Mouse (Mus musculus) intestine, embryonic 14.5 days (tissue): Measurements from ENCODE around the gene Plppr1. TPM values are rescaled to one million over a fixed set of nuclear protein-coding genes. Genes with fewer than 3 reads are reported as not detected.
"Not testable (repeated sequence)": the region's sequence is repeated elsewhere in the genome, so short reads cannot be mapped to it uniquely, and the experiment has no call there.

ENCODE experiments used
- ATAC-seq: fragments of 200-750 bp; cut with Nextera tagmentation; replicated peaks from 2 replicates; pipeline ENCODE4 v1.8.0; 2017; ENCODE audit warnings: low read depth, moderate number of reproducible peaks, moderate TSS enrichment, moderate library complexity; ENCODE audit not compliant: low FRiP score, low TSS enrichment
- DNase-seq: peaks from one replicate; pipeline ENCODE4 v3.0.0-alpha.2; 2018; ENCODE audit warnings: low spot score
- H3K27ac ChIP-seq: fragments of 300-500 bp; sonication (generic); 2 replicates; pipeline ENCODE4 v1.5.1; 2014; ENCODE audit warnings: low read depth, mild to moderate bottlenecking, control low read depth
- H3K27me3 ChIP-seq: fragments of 300-500 bp; sonication (generic); replicated peaks from 2 replicates; pipeline ENCODE4 v1.6.1; 2014; ENCODE audit warnings: low read length, control low read depth; ENCODE audit not compliant: control insufficient read depth, insufficient read depth
- H3K36me3 ChIP-seq: fragments of 300-500 bp; sonication (generic); 2 replicates; pipeline ENCODE4 v1.6.1; 2014; ENCODE audit warnings: low read length, control low read depth; ENCODE audit not compliant: control insufficient read depth, insufficient read depth
- H3K4me1 ChIP-seq: fragments of 300-500 bp; sonication (generic); replicated peaks from 2 replicates; pipeline ENCODE4 v1.6.1; 2014; ENCODE audit warnings: low read length, control low read depth, mixed read lengths; ENCODE audit not compliant: control insufficient read depth, insufficient read depth
- H3K4me2 ChIP-seq: fragments of 300-500 bp; sonication (generic); 2 replicates; pipeline ENCODE4 v1.6.1; 2014; ENCODE audit warnings: low read length
- H3K4me3 ChIP-seq: fragments of 300-500 bp; sonication (generic); 2 replicates; pipeline ENCODE4 v1.5.1; 2014; ENCODE audit warnings: low read depth, low read length, control low read depth, mixed read lengths
- H3K9ac ChIP-seq: fragments of 300-500 bp; sonication (generic); 2 replicates; pipeline ENCODE4 v1.6.1; 2014; ENCODE audit warnings: mild to moderate bottlenecking, low read length
- H3K9me3 ChIP-seq: fragments of 300-500 bp; sonication (generic); 2 replicates; pipeline ENCODE4 v1.6.1; 2016; ENCODE audit warnings: low read length, control low read depth; ENCODE audit not compliant: control insufficient read depth
- WGBS: fragments of 180-500 bp; shearing (Covaris S2); extraction: QIAGEN DNeasy Blood & Tissue Kit; methylation state at CpG from one replicate; pipeline ENCODE4 v1.1.7; 2014; 5-methylcytosine and 5-hydroxymethylcytosine counted together
- polyA plus RNA-seq: library from polyadenylated mRNA; unstranded; fragments of >200 nt; fragmentation: Nextera tagmentation; extraction: Ambion mirVana; gene quantifications from 2 replicates; pipeline ENCODE4 v1.2.1, GENCODE M21; 2014

The Plppr1 gene
- polyA plus RNA-seq, 1 experiment from 2014 or later: 1.3 TPM

- ATAC-seq (no peak), DNase-seq (no peak)
- Histone ChIP-seq H3K27me3 (no peaks in the 10 kb centered on the region), H3K4me2 (no peak overlapping the region), H3K27ac (no peak overlapping the region), H3K36me3 (no peaks in the 10 kb centered on the region), H3K9me3 (no peaks in the 10 kb centered on the region), H3K4me3 (no peak overlapping the region), H3K9ac (no peak overlapping the region), H3K4me1 (0 out of 2 replicates have a peak, but pooled peaks cover 3% of the 10 kb centered on the region)
- 88% methylated on average over 5 of the region's 5 CpGs for WGBS
Measured at GRCm38 (mm10) chr4:49278515-49278914, 219.4 kb downstream of the Plppr1 start.

GRCm38 (mm10) chr4:49284692-49285291 is 225.7 kb downstream of the Plppr1 start:
- Histone ChIP-seq H3K36me3 (no peaks in the 10 kb centered on the region), H3K27ac (no peak overlapping the region), H3K9me3 (no peaks in the 10 kb centered on the region), H3K4me3 (no peak overlapping the region), H3K4me1 (0 out of 2 replicates have a peak, but pooled peaks cover 3% of the 10 kb centered on the region), H3K27me3 (no peaks in the 10 kb centered on the region), H3K4me2 (no peak overlapping the region), H3K9ac (no peak overlapping the region)
- 85% methylated on average over 12 of the region's 15 CpGs for WGBS
- ATAC-seq (no peak), DNase-seq (no peak)

GRCm38 (mm10) chr4:49285340-49286196 is 226.5 kb downstream of the Plppr1 start:
- 72% methylated on average over 15 of the region's 15 CpGs for WGBS
- H3K4me3 ChIP-seq: no peak overlapping the region
- no peak overlapping the region for H3K4me2 ChIP-seq
- H3K9ac ChIP-seq: no peak overlapping the region
- no peaks in the 10 kb centered on the region for H3K9me3 ChIP-seq
- peak overlapping the region; percentile 11; the same call in 1 of the 2 replicates for H3K27ac ChIP-seq
- DNase-seq: no peak
- ATAC-seq: no peak
- H3K4me1 ChIP-seq: 0 out of 2 replicates have a peak, but pooled peaks cover 3% of the 10 kb centered on the region
- no peaks in the 10 kb centered on the region for H3K36me3 ChIP-seq
- no peaks in the 10 kb centered on the region for H3K27me3 ChIP-seq

GRCm38 (mm10) chr4:49286197-49286492 is 227.1 kb downstream of the Plppr1 start:
- Histone ChIP-seq H3K36me3 (no peaks in the 10 kb centered on the region), H3K4me3 (no peak overlapping the region), H3K4me2 (no peak overlapping the region), H3K9me3 (no peaks in the 10 kb centered on the region), H3K4me1 (0 out of 2 replicates have a peak, but pooled peaks cover 3% of the 10 kb centered on the region), H3K9ac (no peak overlapping the region), H3K27ac (no peak overlapping the region), H3K27me3 (no peaks in the 10 kb centered on the region)
- ATAC-seq (no peak), DNase-seq (no peak)
- 67% methylated on average over 4 of the region's 4 CpGs for WGBS

GRCm38 (mm10) chr4:49296434-49296833 is 237.4 kb downstream of the Plppr1 start:
- Histone ChIP-seq H3K27me3 (no peaks in the 10 kb centered on the region), H3K9me3 (no peaks in the 10 kb centered on the region), H3K36me3 (no peaks in the 10 kb centered on the region), H3K4me2 (no peak overlapping the region), H3K27ac (no peak overlapping the region), H3K4me3 (no peak overlapping the region), H3K9ac (no peak overlapping the region), H3K4me1 (no peaks in the 10 kb centered on the region)
- 61% methylated on average over 1 of the region's 1 CpGs for WGBS
- ATAC-seq (no peak), DNase-seq (no peak)

GRCm38 (mm10) chr4:49299576-49299975 is 240.5 kb downstream of the Plppr1 start:
- H3K9me3 ChIP-seq: no peaks in the 10 kb centered on the region
- ATAC-seq (no peak), DNase-seq (no peak)
- no peaks in the 10 kb centered on the region for H3K36me3 ChIP-seq
- no peak overlapping the region for H3K27ac ChIP-seq
- no peak overlapping the region for H3K9ac ChIP-seq
- no peaks in the 10 kb centered on the region for H3K4me1 ChIP-seq
- H3K27me3 ChIP-seq: no peaks in the 10 kb centered on the region
- WGBS: 39% methylated on average over 1 of the region's 1 CpGs
- H3K4me2 ChIP-seq: no peak overlapping the region
- H3K4me3 ChIP-seq: no peak overlapping the region

- ATAC-seq: 0 out of 2 replicates have a peak, but pooled peaks have one; percentile 53
- Histone ChIP-seq H3K27ac (no peak overlapping the region), H3K27me3 (no peaks in the 10 kb centered on the region), H3K36me3 (no peaks in the 10 kb centered on the region), H3K9ac (no peak overlapping the region), H3K4me1 (no peaks in the 10 kb centered on the region), H3K9me3 (no peaks in the 10 kb centered on the region), H3K4me3 (no peak overlapping the region), H3K4me2 (no peak overlapping the region)
- WGBS: 57% methylated on average over 6 of the region's 6 CpGs
- no peak for DNase-seq
Measured at GRCm38 (mm10) chr4:49321903-49322635, 263.0 kb downstream of the Plppr1 start.

GRCm38 (mm10) chr4:49337949-49338348 is 278.9 kb downstream of the Plppr1 start:
- not testable (repeated sequence) for H3K27ac ChIP-seq, H3K4me1 ChIP-seq, DNase-seq, H3K36me3 ChIP-seq, H3K27me3 ChIP-seq, H3K9me3 ChIP-seq, H3K4me3 ChIP-seq, H3K9ac ChIP-seq, ATAC-seq, H3K4me2 ChIP-seq
- WGBS: 86% methylated on average over 3 of the region's 4 CpGs
